Mouse (Mus musculus) heart, postnatal 4 days (tissue): ENCODE data around the gene Slc17a7. TPM values are rescaled to one million over a fixed set of nuclear protein-coding genes. Genes with fewer than 3 reads are reported as not detected.
"Not testable (repeated sequence)": the region's sequence is repeated elsewhere in the genome, so short reads cannot be mapped to it uniquely, and the experiment has no call there.

Source experiments
- DNase-seq: peaks from one replicate; pipeline ENCODE4 v3.0.0; 2021
- total RNA-seq, 2 experiments: library from RNA; stranded (reverse); gene quantifications; 2 replicates each; pipeline ENCODE4 v1.2.3; 2021

The Slc17a7 gene
- total RNA-seq, 2 experiments from 2014 or later: 9.1 to 12.4 TPM

DNA sequence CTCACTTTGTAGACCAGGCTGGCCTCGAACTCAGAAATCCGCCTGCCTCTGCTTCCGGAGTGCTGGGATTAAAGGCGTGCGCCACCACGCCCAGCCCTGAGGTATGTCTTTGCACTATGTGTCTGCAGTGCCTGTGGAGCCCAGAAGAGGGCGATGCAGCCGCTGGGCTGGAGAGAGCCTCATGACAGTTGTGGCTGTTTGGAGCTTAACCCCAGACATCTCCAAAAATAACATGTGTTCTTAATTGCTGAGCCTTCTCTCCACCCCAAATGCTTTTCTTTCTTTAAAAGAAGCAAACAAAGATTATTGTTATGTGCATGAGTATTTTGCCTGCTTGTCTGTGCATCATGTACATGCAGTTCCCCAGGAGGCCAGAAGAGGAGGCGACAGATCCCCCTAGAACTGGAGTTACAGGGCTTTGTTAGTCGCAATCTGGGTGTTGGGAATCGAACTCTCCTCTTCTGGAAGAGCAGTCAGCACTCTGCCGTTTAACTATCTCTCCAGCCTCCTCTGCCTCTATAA lies 8.7 kb upstream of the Slc17a7 start:
- peak; percentile 80 for DNase-seq

DNA sequence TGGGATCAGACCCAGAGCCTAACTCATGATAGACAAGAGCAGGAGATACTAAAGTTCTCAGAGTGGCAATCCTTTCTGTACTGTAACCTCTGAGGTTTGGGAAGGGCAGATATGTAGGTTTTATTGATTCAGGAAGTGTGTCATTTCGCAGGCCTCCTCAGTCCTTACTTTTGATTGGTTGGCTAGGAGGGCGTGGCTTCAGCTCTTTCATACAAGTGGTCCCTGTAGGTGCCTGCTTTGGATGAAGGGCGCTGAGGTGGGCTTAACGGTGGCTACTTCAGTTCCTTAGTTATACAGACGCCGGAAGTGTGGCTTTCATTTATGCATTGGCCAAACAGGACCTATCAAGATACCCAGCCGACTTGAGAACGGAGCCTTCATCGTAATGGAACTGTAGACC lies 8.2 kb upstream of the Slc17a7 start:
- DNase-seq: no peak

DNA sequence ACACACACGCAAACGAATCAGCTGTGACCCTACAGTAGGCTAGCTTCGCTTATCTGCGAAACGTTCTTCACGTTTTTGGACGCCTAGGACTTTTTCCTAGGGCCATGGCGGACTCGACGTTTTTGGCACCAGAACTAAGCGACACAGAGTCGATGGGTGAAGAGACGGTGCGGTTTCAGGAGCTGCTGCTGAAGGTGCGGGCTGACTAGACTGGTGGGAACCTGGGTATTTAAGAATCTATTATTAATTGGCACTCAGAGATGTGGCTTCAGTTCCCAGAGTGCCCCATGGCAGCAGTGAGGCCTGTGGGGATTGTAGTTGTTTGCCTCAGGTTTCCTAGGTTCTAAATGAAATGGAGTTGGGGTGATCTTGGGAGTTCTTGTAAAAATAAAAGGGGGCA lies 7.5 kb upstream of the Slc17a7 start:
- DNase-seq: no peak

DNA sequence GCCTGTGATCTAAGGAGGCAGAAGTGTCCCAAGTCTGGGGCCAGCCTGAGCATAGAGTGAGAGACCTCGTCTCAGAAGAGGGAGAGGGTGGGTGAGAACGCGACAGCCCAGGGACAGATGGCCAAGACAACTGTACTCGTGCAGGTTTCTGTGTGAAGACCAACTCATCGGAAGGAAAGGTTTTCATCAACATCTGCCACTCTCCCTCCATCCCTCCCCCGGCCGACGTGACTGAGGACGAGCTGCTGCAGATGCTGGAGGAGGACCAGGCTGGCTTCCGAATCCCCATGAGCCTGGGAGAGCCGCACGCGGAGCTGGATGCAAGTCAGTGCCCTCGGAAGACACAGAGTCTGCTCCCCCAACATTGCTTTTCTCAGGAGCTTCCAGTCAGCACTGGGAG lies 6.3 kb upstream of the Slc17a7 start:
- DNase-seq: no peak

GRCm38 (mm10) chr7:45158991-45159390 lies 4.8 kb upstream of the Slc17a7 start:
- DNase-seq: no peak

DNA sequence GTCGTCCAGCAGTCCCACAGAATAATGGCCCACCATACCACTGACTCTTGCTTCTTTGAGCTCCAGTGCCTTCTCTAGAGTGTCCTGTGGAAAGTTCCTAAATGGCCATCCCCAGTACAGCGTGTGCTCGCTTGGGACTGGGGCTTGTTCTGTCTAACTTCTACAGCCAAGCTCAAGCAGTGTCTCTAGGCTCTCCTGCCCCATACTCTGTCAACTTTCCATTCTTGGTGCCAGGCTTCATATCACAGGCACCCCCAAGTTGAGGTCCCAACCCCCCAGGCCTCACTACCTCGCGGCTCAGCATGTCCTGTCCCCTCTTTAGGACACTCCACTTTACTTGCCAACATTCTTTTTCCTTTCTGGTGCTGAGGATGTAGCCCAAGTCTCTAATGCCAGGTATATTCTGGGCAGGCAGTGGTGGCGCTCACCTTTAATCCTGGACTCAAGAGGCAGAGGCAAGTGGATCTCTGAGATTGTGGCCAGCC lies 3.4 kb upstream of the Slc17a7 start:
- no peak for DNase-seq

GRCm38 (mm10) chr7:45160866-45161265 lies 2.9 kb upstream of the Slc17a7 start:
- DNase-seq: no peak

DNA sequence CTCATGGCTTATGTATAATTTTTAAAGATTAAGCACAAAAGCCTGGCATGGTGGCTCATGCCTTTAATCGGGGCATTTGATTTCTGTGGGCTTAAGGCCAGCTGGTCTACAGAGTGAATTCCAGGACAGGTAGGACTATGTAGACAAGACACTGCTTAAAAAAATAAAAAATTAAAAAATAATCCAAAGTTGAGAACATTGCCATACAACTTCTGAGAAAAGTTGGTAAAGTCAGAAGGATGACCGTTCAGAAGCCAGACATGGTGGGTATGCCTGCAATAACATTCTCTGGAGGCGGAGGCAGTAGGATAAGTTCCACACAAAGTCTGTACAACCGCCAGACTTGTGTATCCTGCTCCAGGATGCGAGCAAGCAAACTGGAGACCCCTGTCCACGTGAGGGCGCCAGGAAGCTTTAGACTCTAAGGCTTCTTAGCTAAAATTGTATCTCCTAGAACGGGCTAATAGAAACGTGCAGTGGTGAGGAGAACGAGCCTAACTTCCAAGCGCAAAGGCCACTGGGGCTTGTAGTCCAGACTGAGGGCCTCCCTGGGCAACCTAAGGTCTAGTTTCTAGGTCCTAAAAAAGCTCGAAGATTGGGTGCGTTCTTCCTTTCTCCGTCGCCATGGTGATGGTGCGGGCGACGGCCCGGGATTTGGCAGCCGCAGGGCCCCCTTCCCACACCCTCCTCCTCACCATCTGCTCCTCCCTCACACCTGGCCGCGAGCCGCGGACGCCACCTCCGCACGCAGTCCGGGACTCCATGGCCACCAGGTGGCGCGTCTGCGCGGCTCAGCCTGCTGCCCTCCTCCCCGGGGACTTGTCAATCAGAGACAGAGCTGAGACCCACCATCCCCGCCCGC lies 1.9 kb upstream of the Slc17a7 start:
- peak; percentile 93 for DNase-seq

DNA sequence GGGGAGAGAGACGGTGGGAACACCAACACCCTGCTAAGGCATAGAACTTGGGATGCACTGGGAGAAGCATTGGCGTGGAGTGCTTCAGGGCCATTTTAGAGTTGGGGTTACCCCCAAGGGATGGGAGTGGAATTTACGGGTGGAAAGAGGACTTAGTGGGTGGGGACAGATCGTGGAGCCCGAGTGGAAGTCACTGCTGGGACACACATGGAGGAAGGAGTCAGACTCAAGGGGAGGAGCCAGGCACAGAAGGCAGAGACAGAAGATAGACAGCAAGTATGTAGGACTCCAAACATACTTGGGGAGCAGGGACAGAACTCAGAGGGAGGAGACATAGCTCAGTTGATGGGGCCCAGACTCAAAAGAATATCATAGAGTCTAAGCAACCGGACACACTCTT lies 1.2 kb upstream of the Slc17a7 start:
- DNase-seq: no peak

DNA sequence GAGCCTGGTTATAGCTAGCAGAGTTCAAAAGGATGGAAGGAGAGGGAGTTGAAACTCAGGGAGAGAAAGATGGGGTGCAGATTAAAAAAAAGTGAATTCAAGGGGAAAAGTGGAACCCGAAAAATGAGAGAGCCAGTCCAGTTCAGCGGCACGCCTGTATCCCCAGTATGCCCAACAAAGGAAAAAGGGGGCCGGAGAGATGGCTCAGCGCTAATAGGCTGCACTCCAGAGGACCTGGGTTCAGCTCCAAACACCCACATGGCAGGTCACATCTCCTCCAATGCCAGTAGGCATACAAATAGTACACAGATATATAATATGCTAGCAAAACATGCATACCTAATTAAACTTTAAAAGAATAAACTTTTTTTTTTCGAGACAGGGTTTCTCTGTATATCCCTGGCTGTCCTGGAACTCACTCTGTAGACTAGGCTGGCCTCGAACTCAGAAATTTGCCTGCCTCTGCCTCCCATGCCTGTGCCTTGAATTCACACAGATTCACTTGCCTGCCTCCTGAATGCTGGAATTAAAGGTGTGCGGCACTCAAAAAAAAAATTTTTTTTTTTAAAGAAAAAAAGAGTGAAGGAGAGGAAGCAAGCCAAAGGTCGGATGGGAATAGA lies 643 bp upstream of the Slc17a7 start:
- DNase-seq: no peak

- DNase-seq: no peak
Observed at GRCm38 (mm10) chr7:45164833-45165232, 1.1 kb downstream of the Slc17a7 start.

GRCm38 (mm10) chr7:45165701-45166100 lies 2.0 kb downstream of the Slc17a7 start:
- DNase-seq: no peak

GRCm38 (mm10) chr7:45166950-45167401 lies 3.2 kb downstream of the Slc17a7 start:
- no peak for DNase-seq

DNA sequence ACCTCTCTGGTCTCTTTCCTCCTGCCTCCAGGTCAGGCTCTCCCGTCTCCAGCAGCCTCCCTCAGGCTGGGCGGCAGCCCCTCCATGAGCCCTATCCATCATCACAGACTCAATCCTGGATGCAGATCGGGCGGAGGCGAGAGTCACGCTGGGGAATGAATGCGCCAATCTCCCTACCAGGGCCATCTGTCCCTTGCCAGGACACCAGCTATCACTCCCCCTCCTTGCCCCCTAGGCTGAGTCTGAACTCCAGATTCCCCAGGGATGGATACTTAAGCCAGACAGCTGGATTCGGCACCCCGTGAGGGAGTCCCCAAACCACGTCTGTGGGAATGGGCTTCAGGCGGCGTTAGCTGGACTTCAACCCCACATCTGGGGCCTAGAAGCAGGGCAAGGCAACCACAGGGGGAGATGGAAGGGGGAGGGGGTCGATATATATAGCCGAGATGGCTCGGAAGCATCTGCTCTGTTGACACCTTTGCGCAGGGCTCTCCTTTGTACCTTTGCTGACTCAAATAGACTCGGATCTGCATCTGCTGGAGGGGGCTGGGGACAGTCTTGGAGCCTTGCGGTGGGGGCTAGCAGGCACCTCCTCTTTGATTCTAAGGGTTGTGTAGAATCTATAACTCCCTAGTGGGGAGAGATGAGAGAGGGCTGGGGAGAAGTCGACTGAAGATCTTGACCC lies 4.2 kb downstream of the Slc17a7 start:
- no peak for DNase-seq

DNA sequence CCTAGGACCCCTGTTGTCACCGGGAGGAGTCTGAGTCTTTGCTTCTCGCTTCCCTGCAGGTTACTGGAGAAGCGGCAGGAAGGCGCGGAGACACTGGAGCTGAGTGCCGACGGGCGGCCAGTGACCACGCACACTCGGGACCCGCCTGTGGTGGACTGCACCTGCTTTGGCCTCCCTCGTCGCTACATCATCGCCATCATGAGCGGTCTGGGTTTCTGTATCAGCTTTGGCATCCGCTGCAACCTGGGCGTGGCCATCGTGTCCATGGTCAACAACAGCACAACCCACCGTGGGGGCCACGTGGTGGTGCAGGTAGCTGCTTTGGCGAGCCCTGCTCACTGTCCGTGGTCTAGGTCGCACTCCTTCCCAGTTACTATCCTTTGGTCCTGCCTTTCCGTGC lies 4.9 kb downstream of the Slc17a7 start:
- DNase-seq: no peak

- DNase-seq: no peak
Observed at GRCm38 (mm10) chr7:45169495-45169894, 5.7 kb downstream of the Slc17a7 start.

DNA sequence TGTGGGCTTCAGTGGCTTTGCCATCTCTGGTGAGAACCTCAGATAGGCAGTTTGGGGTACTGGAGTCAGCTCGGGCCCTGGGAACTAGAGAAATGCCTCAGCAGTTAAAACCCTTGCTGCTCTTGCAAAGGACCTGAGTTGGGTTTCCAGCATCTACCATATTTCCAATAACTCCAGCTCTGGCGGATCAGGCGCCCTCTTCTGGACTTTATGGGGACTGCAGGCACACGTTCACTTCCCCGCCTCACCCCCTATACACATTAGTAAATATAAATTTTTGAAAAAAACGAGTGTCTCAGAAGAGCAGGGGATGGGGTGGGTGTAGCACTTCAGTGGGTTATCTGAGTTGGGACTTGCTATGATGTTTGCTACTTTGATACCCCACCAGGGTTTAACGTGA lies 9.2 kb downstream of the Slc17a7 start:
- DNase-seq: no peak

- DNase-seq: not testable (repeated sequence)
Observed at GRCm38 (mm10) chr7:45173772-45174171, 10.0 kb downstream of the Slc17a7 start.

- no peak for DNase-seq
Observed at GRCm38 (mm10) chr7:45174567-45175280, 11.0 kb downstream of the Slc17a7 start.

- no peak for DNase-seq
Observed at GRCm38 (mm10) chr7:45175398-45175797, 11.6 kb downstream of the Slc17a7 start.

GRCm38 (mm10) chr7:45175929-45176328 lies 12.2 kb downstream of the Slc17a7 start:
- DNase-seq: no peak

DNA sequence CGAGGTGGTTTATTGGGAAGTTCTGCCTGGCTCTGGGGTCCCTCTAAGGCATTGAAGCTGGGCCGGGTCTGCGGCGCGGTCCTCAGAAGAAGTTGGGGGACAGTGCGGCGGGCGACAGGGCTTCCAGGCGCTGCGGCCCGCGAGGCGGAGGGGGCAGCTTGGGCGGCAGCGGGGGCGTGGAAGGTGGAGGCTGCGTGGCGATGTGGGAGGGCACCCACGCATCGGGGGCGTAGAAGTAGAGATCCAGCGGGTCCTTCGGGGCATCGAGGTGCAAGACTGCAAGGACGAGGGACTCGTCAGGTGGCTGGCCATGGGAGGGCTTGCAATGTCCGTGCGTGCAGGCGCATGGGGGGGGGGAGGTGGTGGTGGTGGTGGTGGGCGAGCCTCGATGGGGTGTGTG lies 12.6 kb downstream of the Slc17a7 start:
- DNase-seq: no peak
